Comparison of ENCODE assay signal across 9 mouse cellular contexts in genomic region chr7:43873237-43873636, GRCm38 (mm10). TPM values are rescaled to one million over a fixed set of nuclear protein-coding genes. Genes with fewer than 3 reads are reported as not detected.
A peak's percentile ranks its signal among the peaks of the same experiment; 100 is the strongest.
DNase-seq lines count a peak whose midpoint lies in the region; ATAC-seq and TF ChIP-seq lines count a peak whose summit lies in the region.
"Had no signal": no experiment of that assay in that cellular context is flagged by ENCODE, and none has a peak within 500 bp of the region (broad histone marks: within the 10 kb centered on the region; RNA-seq: fewer than 3 reads in every experiment).

No protein-coding gene starts in this region.

- H3K4me3 ChIP-seq in bone marrow, adult 2 months (replicated peaks; ENCODE audit: control insufficient read depth, low read depth, low read length): no peak overlapping the region
- no peak overlapping the region for H3K4me3 ChIP-seq in forebrain, embryonic 13.5 days
- H3K4me3 ChIP-seq in hindbrain, embryonic 13.5 days: no peak overlapping the region
- H3K4me3 ChIP-seq in small intestine, adult 2 months (ENCODE audit: low read depth, low read length): no peak overlapping the region

- no peak for TF ChIP-seq POLR2A in bone marrow, adult 2 months (IDR thresholded peaks at IDR 0.05; ENCODE audit: borderline replicate concordance, control insufficient read depth, low read depth, low read length)
- no peak for TF ChIP-seq POLR2A in small intestine, adult 2 months (IDR thresholded peaks at IDR 0.05; ENCODE audit: low read depth, low read length)

- no peaks in the 10 kb centered on the region for H3K9me3 ChIP-seq in forebrain, embryonic 13.5 days (replicated peaks)
- H3K9me3 ChIP-seq in hindbrain, embryonic 13.5 days: no peaks in the 10 kb centered on the region

- DNase-seq in CD4-positive, CD25-positive, alpha-beta regulatory T cell, adult 2 months (ENCODE audit: low read depth, low spot score): peak; percentile 38
- peak; percentile 84 to 85 for DNase-seq in layer of hippocampus, postnatal 10 days (ENCODE audit: low spot score in 2 of 2)

- no peak overlapping the region for H3K27ac ChIP-seq in bone marrow, adult 2 months (ENCODE audit: control insufficient read depth, insufficient read depth, low read depth, low read length, poor library complexity)
- no peak overlapping the region for H3K27ac ChIP-seq in forebrain, embryonic 13.5 days
- no peak overlapping the region for H3K27ac ChIP-seq in hindbrain, embryonic 13.5 days
- no peak overlapping the region for H3K27ac ChIP-seq in small intestine, adult 2 months (ENCODE audit: insufficient read depth, low read depth, low read length)
- H3K27ac ChIP-seq: macrophage had no signal

- H3K27me3 ChIP-seq in forebrain, embryonic 13.5 days: no peaks in the 10 kb centered on the region
- H3K27me3 ChIP-seq in hindbrain, embryonic 13.5 days: no peaks in the 10 kb centered on the region
- H3K27me3 ChIP-seq in small intestine, adult 2 months (ENCODE audit: control insufficient read depth, insufficient read depth, low read length): no peaks in the 10 kb centered on the region

- H3K36me3 ChIP-seq in forebrain, embryonic 13.5 days (ENCODE audit: poor library complexity, severe bottlenecking): no peaks in the 10 kb centered on the region
- H3K36me3 ChIP-seq in hindbrain, embryonic 13.5 days: no peaks in the 10 kb centered on the region
- H3K36me3 ChIP-seq in small intestine, adult 2 months (ENCODE audit: control insufficient read depth, insufficient read depth, low read length): no peaks in the 10 kb centered on the region

- no peak overlapping the region for H3K4me2 ChIP-seq in forebrain, embryonic 13.5 days
- no peak overlapping the region for H3K4me2 ChIP-seq in hindbrain, embryonic 13.5 days

- peak; percentile 85 for TF ChIP-seq CTCF in bone marrow, adult 2 months (IDR thresholded peaks at IDR 0.05; ENCODE audit: control insufficient read depth, insufficient read depth, low read length)
- TF ChIP-seq CTCF in small intestine, adult 2 months (IDR thresholded peaks at IDR 0.05; ENCODE audit: extremely low read depth, insufficient read length, insufficient replicate concordance, low read depth, low read length): peak; percentile 84; the same call in 1 of the 2 replicates

- no peaks in the 10 kb centered on the region for H3K4me1 ChIP-seq in bone marrow, adult 2 months (ENCODE audit: control insufficient read depth, insufficient read depth, low read length)
- no peaks in the 10 kb centered on the region for H3K4me1 ChIP-seq in forebrain, embryonic 13.5 days
- no peaks in the 10 kb centered on the region for H3K4me1 ChIP-seq in hindbrain, embryonic 13.5 days (replicated peaks)
- H3K4me1 ChIP-seq in small intestine, adult 2 months (ENCODE audit: control insufficient read depth, insufficient read depth, insufficient read length, low read length): no peaks in the 10 kb centered on the region

- no peak overlapping the region for H3K9ac ChIP-seq in forebrain, embryonic 13.5 days
- H3K9ac ChIP-seq in hindbrain, embryonic 13.5 days: no peak overlapping the region

- ATAC-seq in CD4-positive, CD25-positive, alpha-beta regulatory T cell, adult 4 months: no peak
- peak; percentile 48; the same call in 1 of the 2 replicates for ATAC-seq in forebrain, embryonic 13.5 days
- ATAC-seq in hindbrain, embryonic 13.5 days (ENCODE audit: low FRiP score): peak; percentile 59; the same call in 1 of the 2 replicates
- ATAC-seq in megakaryocyte, adult 5-6 weeks (ENCODE audit: poor library complexity, severe bottlenecking): peak; percentile 47; the same call in 1 of the 2 replicates

- WGBS in bone marrow, adult 2 months: 12% methylated on average over 10 of the region's 10 CpGs
- WGBS in forebrain, embryonic 13.5 days: 3% methylated on average over 10 of the region's 10 CpGs
- 5% methylated on average over 10 of the region's 10 CpGs for WGBS in hindbrain, embryonic 13.5 days
- WGBS in small intestine, adult 2 months: 12% methylated on average over 10 of the region's 10 CpGs

RNA-seq across cellular contexts. Expression of gene Klk4, which starts 7.7 kb away (rescaled TPM):
- polyA plus RNA-seq in CD4-positive, CD25-positive, alpha-beta regulatory T cell, adult 4 months (2017; shearing (Covaris generic)): not detected
- polyA plus RNA-seq in bone marrow, adult 2 months (2011; ENCODE audit: insufficient read depth, insufficient read length, low replicate concordance, missing spikeins): not detected in 2 replicates
- polyA plus RNA-seq in forebrain, embryonic 13.5 days (2015; fragmentation: Nextera tagmentation; extraction: Ambion mirVana): 0.14 TPM in 1 of 2 replicates, not detected in the other
- 0.98 and 1.5 TPM in 2 replicates for polyA plus RNA-seq in hindbrain, embryonic 13.5 days (2015; fragmentation: Nextera tagmentation; extraction: Ambion mirVana)
- total RNA-seq in layer of hippocampus, postnatal 10 days (2021): not detected
- total RNA-seq in megakaryocyte, adult 5-6 weeks (2015): not detected in 2 replicates
- total RNA-seq in megakaryocyte, adult 5-6 weeks (2017): not detected in 2 replicates
- not detected in 2 replicates for polyA plus RNA-seq in small intestine, adult 2 months (2012; rRNA removed)
- polyA plus RNA-seq: macrophage had no signal

RNA-seq across cellular contexts. Expression of gene Klk5, which starts 31.5 kb away (rescaled TPM):
- polyA plus RNA-seq in CD4-positive, CD25-positive, alpha-beta regulatory T cell, adult 4 months (2017; shearing (Covaris generic)): not detected
- not detected in 2 replicates for polyA plus RNA-seq in bone marrow, adult 2 months (2011; ENCODE audit: insufficient read depth, insufficient read length, low replicate concordance, missing spikeins)
- polyA plus RNA-seq in forebrain, embryonic 13.5 days (2015; fragmentation: Nextera tagmentation; extraction: Ambion mirVana): not detected in 2 replicates
- polyA plus RNA-seq in hindbrain, embryonic 13.5 days (2015; fragmentation: Nextera tagmentation; extraction: Ambion mirVana): not detected in 2 replicates
- total RNA-seq in layer of hippocampus, postnatal 10 days (2021): not detected
- total RNA-seq in megakaryocyte, adult 5-6 weeks (2015): not detected in 2 replicates
- total RNA-seq in megakaryocyte, adult 5-6 weeks (2017): not detected in 2 replicates
- not detected in 2 replicates for polyA plus RNA-seq in small intestine, adult 2 months (2012; rRNA removed)
- polyA plus RNA-seq: macrophage had no signal

RNA-seq across cellular contexts. Expression of gene Klk6, which starts 48.9 kb away (rescaled TPM):
- not detected for polyA plus RNA-seq in CD4-positive, CD25-positive, alpha-beta regulatory T cell, adult 4 months (2017; shearing (Covaris generic))
- not detected in 2 replicates for polyA plus RNA-seq in bone marrow, adult 2 months (2011; ENCODE audit: insufficient read depth, insufficient read length, low replicate concordance, missing spikeins)
- polyA plus RNA-seq in forebrain, embryonic 13.5 days (2015; fragmentation: Nextera tagmentation; extraction: Ambion mirVana): not detected in 2 replicates
- polyA plus RNA-seq in hindbrain, embryonic 13.5 days (2015; fragmentation: Nextera tagmentation; extraction: Ambion mirVana): not detected in 2 replicates
- not detected for total RNA-seq in layer of hippocampus, postnatal 10 days (2021)
- total RNA-seq in megakaryocyte, adult 5-6 weeks (2015): not detected in 2 replicates
- total RNA-seq in megakaryocyte, adult 5-6 weeks (2017): not detected in 2 replicates
- 0.22 TPM in 1 of 2 replicates, not detected in the other for polyA plus RNA-seq in small intestine, adult 2 months (2012; rRNA removed)
- polyA plus RNA-seq: macrophage had no signal
